Mouse (Mus musculus) G1E (cell line): ENCODE data around the gene Phf20. TPM values are rescaled to one million over a fixed set of nuclear protein-coding genes. Genes with fewer than 3 reads are reported as not detected.
A peak's percentile ranks its signal among the peaks of the same experiment; 100 is the strongest.
"Not testable (repeated sequence)": the region's sequence is repeated elsewhere in the genome, so short reads cannot be mapped to it uniquely, and the experiment has no call there.

Experiments used
- ATAC-seq: 2 replicates; pipeline ENCODE4 v1.8.0; 2016; ENCODE audit warnings: mild to moderate bottlenecking; ENCODE audit not compliant: insufficient number of reproducible peaks, poor library complexity, low FRiP score, severe bottlenecking; ENCODE audit errors: extremely low read depth
- DNase-seq: peaks from one replicate; pipeline ENCODE4 v3.0.0; 2012; ENCODE audit warnings: low spot score
- H3K27me3 ChIP-seq: 2 replicates; pipeline ENCODE4 v1.6.1; 2012; ENCODE audit warnings: mild to moderate bottlenecking, low read length, inconsistent platforms; ENCODE audit not compliant: insufficient read depth
- H3K36me3 ChIP-seq: replicated peaks from 2 replicates; pipeline ENCODE3; 2012; ENCODE audit warnings: mild to moderate bottlenecking, inconsistent platforms
- H3K4me1 ChIP-seq: 2 replicates; pipeline ENCODE4 v1.6.1; 2012; ENCODE audit warnings: low read depth, low read length, inconsistent platforms, mixed read lengths; ENCODE audit not compliant: insufficient read depth
- H3K4me3 ChIP-seq: 2 replicates; pipeline ENCODE4 v1.5.1; 2012; ENCODE audit warnings: low read depth, mild to moderate bottlenecking, inconsistent platforms, low read length, moderate library complexity, mixed read lengths
- H3K9me3 ChIP-seq: replicated peaks from 2 replicates; pipeline ENCODE4 v1.6.1; 2012; ENCODE audit warnings: inconsistent platforms
- CTCF ChIP-seq: IDR thresholded peaks from 2 replicates; pipeline ENCODE4 v1.5.1; 2012; ENCODE audit warnings: low read depth, low read length, inconsistent platforms, mixed read lengths
- GATA1 ChIP-seq: IDR thresholded peaks from 2 replicates; pipeline ENCODE4 v1.6.1; 2012; ENCODE audit warnings: borderline replicate concordance, low read length, inconsistent platforms, mixed read lengths
- GATA2 ChIP-seq: IDR thresholded peaks from 2 replicates; pipeline ENCODE4 v1.6.1; 2012; ENCODE audit warnings: low read depth, low read length, inconsistent platforms, borderline replicate concordance
- POLR2AphosphoS5 ChIP-seq: IDR thresholded peaks from 2 replicates; pipeline ENCODE4 v1.6.1; 2012; ENCODE audit warnings: low read depth, low read length, inconsistent platforms; ENCODE audit not compliant: insufficient replicate concordance
- TAL1 ChIP-seq: conservative IDR thresholded peaks from 2 replicates; pipeline ENCODE4 v1.6.1; 2012; ENCODE audit warnings: low read depth, low read length, inconsistent platforms, mixed read lengths
- polyA plus RNA-seq: library from polyadenylated mRNA; stranded (reverse); fragments of >175 nt; gene quantifications from 2 replicates; pipeline ENCODE4 v1.2.3, GENCODE M21; 2012
- total RNA-seq, 2 experiments: library from RNA; stranded (forward) in 1 of 2; stranded (reverse) in 1 of 2; fragments of 200-1000 nt in 1 of 2; fragments of >200 nt in 1 of 2; fragmentation: Nextera tagmentation in 1 of 2; gene quantifications; 2 replicates each; pipeline ENCODE4 v1.2.3; 2014 to 2017

The Phf20 gene
- total and polyA plus RNA-seq, 3 experiments, result 37.8 to 63.9 (median 45.8) TPM

DNA sequence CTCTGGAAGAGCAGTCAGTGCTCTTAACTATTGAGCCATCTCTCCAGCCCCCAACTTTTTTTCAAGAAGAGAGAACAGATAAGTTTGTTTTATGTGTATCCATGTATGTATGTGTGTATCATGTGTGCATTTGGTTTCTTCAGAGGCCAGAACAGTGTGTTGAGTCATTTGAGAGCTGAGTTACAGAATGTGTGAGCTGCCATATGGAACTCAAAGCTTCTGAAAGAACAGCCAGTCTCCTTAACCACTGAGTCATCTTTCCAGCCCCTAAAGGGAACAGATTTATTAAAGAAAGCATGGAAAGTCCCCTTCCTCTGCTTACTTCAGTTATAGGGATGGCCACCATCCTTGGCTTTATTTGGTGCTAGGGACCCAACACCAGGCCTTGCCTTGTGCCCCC is 25.8 kb downstream of the Phf20 start:
- no peak for ATAC-seq
- Histone ChIP-seq H3K27me3 (no peaks in the 10 kb centered on the region), H3K4me1 (peaks cover 46% of the 10 kb centered on the region), H3K4me3 (no peak overlapping the region), H3K9me3 (no peaks in the 10 kb centered on the region), H3K36me3 (peaks cover 55% of the 10 kb centered on the region)
- DNase-seq, result no peak
- no peak for TF ChIP-seq GATA2
- TF ChIP-seq GATA1, result no peak
- TF ChIP-seq TAL1, result no peak
- TF ChIP-seq POLR2AphosphoS5, result no peak
- no peak for TF ChIP-seq CTCF

DNA sequence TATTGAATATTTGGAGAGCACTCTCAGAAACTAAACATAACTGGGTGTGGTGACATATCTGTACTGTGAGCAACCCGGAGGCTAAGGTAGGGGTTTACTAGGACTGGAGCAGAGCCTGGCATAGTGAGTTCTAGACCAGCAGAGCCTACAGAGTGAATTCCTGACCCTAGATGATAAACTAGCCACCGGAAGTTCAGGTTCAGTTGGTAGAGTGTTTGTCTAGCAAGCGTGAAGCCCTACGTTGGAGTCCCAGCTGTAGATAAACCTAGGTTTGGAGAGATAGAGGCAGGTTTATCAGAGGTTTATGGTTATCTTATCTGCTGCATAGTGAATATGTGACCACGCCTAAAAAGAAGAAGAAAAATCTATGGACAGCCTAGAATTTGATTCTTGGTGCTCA is 27.8 kb downstream of the Phf20 start:
- ATAC-seq (peak; percentile 63), DNase-seq (no peak)
- peaks cover 63% of the 10 kb centered on the region for H3K36me3 ChIP-seq
- H3K4me1 ChIP-seq, result peaks cover 40% of the 10 kb centered on the region
- no peak overlapping the region for H3K4me3 ChIP-seq
- no peaks in the 10 kb centered on the region for H3K9me3 ChIP-seq
- TF ChIP-seq GATA2, result no peak
- no peak for TF ChIP-seq CTCF
- no peak for TF ChIP-seq POLR2AphosphoS5
- TF ChIP-seq GATA1, result no peak
- TF ChIP-seq TAL1, result no peak; the same call in 1 of the 2 replicates
- H3K27me3 ChIP-seq, result no peaks in the 10 kb centered on the region

DNA sequence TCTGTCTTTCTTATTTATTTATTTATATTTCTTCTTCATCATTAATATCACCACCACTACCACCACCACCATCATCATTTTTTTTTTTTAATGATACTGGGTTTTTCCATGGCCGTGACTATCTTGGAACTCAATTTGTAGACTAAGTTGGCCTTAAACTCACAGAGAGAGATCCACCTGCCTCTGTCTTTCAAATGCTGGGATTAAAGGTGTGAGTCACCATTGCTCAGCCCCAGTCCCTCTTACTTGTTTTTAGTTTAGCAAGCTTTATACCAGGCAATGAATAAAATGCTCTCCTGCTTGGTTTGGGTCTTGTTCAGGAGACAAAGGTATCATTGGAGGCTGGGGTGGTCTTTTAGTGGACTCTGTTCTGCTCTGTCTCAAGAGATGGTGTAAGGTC is 31.4 kb downstream of the Phf20 start:
- Histone ChIP-seq H3K9me3 (no peaks in the 10 kb centered on the region), H3K4me1 (peaks cover 25% of the 10 kb centered on the region), H3K27me3 (no peaks in the 10 kb centered on the region), H3K36me3 (peaks cover 74% of the 10 kb centered on the region), H3K4me3 (no peak overlapping the region)
- TF ChIP-seq TAL1, result no peak
- TF ChIP-seq CTCF, result no peak
- no peak for TF ChIP-seq POLR2AphosphoS5
- no peak for TF ChIP-seq GATA2
- TF ChIP-seq GATA1, result no peak
- ATAC-seq, result no peak
- DNase-seq, result no peak

DNA sequence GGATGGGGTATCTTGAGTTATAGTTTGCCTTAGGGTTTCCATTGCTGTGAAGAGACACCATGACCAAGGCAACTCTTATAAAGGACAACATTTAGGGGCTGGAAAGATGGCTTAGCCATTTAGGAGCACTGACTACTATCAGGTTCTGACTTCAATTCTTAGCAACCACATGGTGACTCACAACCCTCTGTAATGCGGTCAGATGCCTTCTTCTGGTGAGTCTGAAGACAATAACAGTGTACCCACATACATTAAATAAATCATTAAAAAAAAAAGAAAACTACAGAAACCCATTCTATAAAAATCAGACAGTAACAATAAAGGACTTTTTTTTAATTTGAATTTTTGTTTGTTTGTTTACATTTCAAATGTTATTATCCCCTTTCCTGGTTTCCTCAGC is 32.9 kb downstream of the Phf20 start:
- DNase-seq, result no peak
- Histone ChIP-seq H3K36me3 (peaks cover 71% of the 10 kb centered on the region), H3K9me3 (no peaks in the 10 kb centered on the region), H3K4me1 (peaks cover 17% of the 10 kb centered on the region), H3K27me3 (no peaks in the 10 kb centered on the region), H3K4me3 (no peak overlapping the region)
- ATAC-seq, result no peak
- TF ChIP-seq POLR2AphosphoS5 (no peak), TAL1 (no peak), GATA1 (no peak), CTCF (no peak), GATA2 (no peak)

DNA sequence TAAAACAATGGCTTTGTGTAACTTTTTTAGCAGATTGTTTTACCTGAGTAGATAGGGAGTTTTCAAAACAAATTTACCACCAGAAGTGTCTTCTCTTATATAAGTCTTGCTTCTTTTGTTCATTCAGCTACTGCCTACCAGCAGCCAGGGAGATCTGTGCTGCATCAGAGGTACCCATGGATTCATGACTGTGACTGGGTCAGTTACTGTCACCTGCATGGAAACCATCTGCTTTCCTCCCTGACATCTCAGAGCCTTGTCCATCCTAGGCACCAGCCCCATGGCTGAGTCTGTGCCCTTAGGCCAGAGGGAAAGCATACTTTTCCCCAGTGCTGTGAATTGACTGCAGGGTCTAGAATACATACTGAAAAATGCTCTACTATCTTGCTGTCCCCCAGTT is 35.1 kb downstream of the Phf20 start:
- ATAC-seq, result no peak

DNA sequence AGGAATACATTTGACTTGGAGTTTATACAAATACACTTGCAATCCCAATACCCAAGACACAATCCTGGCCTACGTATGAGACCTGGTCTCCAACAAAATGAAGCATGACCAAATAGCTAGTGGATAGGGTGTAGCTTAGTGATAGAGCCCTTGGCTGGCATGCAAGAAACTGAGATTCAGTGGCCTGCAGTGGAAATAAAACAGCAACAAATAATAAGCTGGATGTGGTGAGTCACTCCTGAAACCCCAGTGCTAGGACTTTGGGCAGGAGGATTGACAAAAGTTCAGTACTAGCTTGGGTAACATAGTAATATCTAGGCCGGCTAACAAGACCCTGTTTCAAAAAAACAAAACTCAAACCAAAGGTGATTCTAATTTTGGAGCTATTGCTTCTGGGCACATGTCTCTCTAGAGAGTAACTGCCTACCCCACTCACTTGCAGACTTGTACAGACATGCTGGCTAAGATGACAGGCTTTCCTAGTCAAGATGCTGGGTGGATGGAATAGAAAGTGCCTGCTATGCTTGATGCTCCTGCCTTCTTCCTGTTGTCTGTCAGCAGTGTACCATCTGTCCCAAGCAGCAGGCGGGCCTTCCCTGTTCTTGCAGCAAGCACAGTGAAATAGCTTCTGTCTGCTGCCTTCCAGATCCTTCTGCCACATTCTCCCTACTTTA is 37.1 kb downstream of the Phf20 start:
- H3K4me3 ChIP-seq, result no peak overlapping the region
- no peak for ATAC-seq
- peaks cover 70% of the 10 kb centered on the region for H3K36me3 ChIP-seq
- peaks cover 14% of the 10 kb centered on the region for H3K4me1 ChIP-seq
- no peaks in the 10 kb centered on the region for H3K27me3 ChIP-seq
- TF ChIP-seq TAL1 (no peak), CTCF (no peak), POLR2AphosphoS5 (no peak), GATA2 (no peak), GATA1 (no peak)
- DNase-seq, result no peak
- no peaks in the 10 kb centered on the region for H3K9me3 ChIP-seq

More for the DNA sequence above, 35.1 kb downstream of the Phf20 start:
- TF ChIP-seq GATA1, result no peak
- no peak for TF ChIP-seq POLR2AphosphoS5
- no peak for TF ChIP-seq TAL1
- no peak for TF ChIP-seq GATA2
- no peak for TF ChIP-seq CTCF
- H3K9me3 ChIP-seq, result no peaks in the 10 kb centered on the region
- peaks cover 74% of the 10 kb centered on the region for H3K36me3 ChIP-seq
- no peaks in the 10 kb centered on the region for H3K27me3 ChIP-seq
- H3K4me3 ChIP-seq, result no peak overlapping the region
- H3K4me1 ChIP-seq, result peaks cover 14% of the 10 kb centered on the region
- no peak for DNase-seq

DNA sequence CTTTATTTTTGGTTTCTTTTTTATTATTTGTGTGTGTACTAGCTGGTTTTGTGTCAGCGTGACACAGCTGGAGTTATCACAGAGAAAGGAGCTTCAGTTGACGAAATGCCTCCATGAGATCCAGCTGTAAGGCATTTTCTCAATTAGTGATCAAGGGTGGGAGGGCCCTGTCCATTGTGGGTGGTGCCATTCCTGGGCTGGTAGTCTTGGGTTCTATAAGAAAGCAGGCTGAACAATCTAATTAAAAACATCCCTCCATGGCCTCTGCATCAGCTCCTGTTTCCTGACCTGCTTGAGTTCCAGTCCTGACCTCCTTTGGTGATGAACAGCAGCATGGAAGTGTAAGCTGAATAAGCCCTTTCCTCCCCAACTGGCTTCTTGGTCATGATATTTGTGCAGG is 37.8 kb downstream of the Phf20 start:
- H3K4me1 ChIP-seq, result peaks cover 14% of the 10 kb centered on the region
- not testable (repeated sequence) for H3K27me3 ChIP-seq, H3K9me3 ChIP-seq, ATAC-seq, H3K4me3 ChIP-seq, DNase-seq
- peaks cover 68% of the 10 kb centered on the region for H3K36me3 ChIP-seq
